Mouse (Mus musculus): ENCODE data around the gene Gatb. TPM values are rescaled to one million over a fixed set of nuclear protein-coding genes. Genes with fewer than 3 reads are reported as not detected.
A peak's percentile ranks its signal among the peaks of the same experiment; 100 is the strongest.

Gene Gatb
- total RNA-seq, 2 experiments from 2014 or later = 17.4 to 19.6 TPM

GRCm38 (mm10) chr3:85573216-85573863, 579 bp upstream of the Gatb start:
- peak overlapping the region; percentile 82 for H3K4me3 ChIP-seq
- DNase-seq = no peak
- no peak for TF ChIP-seq CTCF (IDR thresholded peaks at IDR 0.05)
- intact Hi-C loops (cut with DNase I) = loop anchor here (1.0 to 10.0 kb wide), 4 partner anchors 289 to 651 kb away; partner anchors contain the start of gene Rps3a1
- H3K27ac ChIP-seq = peak overlapping the region; percentile 92

- DNase-seq = no peak
- no peak for TF ChIP-seq CTCF (IDR thresholded peaks at IDR 0.05)
- intact Hi-C loops (cut with DNase I) = no loop called here
- Histone ChIP-seq H3K27ac (no peak overlapping the region), H3K4me3 (no peak overlapping the region)
Observed at GRCm38 (mm10) chr3:85582726-85583125, 8.8 kb downstream of the Gatb start.

GRCm38 (mm10) chr3:85583194-85583593, 9.3 kb downstream of the Gatb start:
- TF ChIP-seq CTCF (IDR thresholded peaks at IDR 0.05) = no peak
- intact Hi-C loops (cut with DNase I) = no loop called here
- H3K4me3 ChIP-seq = no peak overlapping the region

GRCm38 (mm10) chr3:85584966-85585365, 11.0 kb downstream of the Gatb start:
- no peak for TF ChIP-seq CTCF (IDR thresholded peaks at IDR 0.05)
- intact Hi-C loops (cut with DNase I) = no loop called here

More at GRCm38 (mm10) chr3:85583194-85583593, 9.3 kb downstream of the Gatb start:
- no peak overlapping the region for H3K27ac ChIP-seq
- no peak for DNase-seq

GRCm38 (mm10) chr3:85588701-85589100, 14.8 kb downstream of the Gatb start:
- no peak overlapping the region for H3K4me3 ChIP-seq
- no peak overlapping the region for H3K27ac ChIP-seq
- TF ChIP-seq CTCF (IDR thresholded peaks at IDR 0.05) = no peak
- intact Hi-C loops (cut with DNase I) = no loop called here
- no peak for DNase-seq

More at GRCm38 (mm10) chr3:85584966-85585365, 11.0 kb downstream of the Gatb start:
- Histone ChIP-seq H3K4me3 (no peak overlapping the region), H3K27ac (no peak overlapping the region)
- DNase-seq = no peak

- Histone ChIP-seq H3K4me3 (no peak overlapping the region), H3K27ac (no peak overlapping the region)
- no peak for TF ChIP-seq CTCF (IDR thresholded peaks at IDR 0.05)
- intact Hi-C loops (cut with DNase I) = no loop called here
- DNase-seq = no peak
Observed at GRCm38 (mm10) chr3:85590090-85590754, 16.3 kb downstream of the Gatb start.

- no peak for TF ChIP-seq CTCF (IDR thresholded peaks at IDR 0.05)
- no peak for DNase-seq
- H3K4me3 ChIP-seq = no peak overlapping the region
- H3K27ac ChIP-seq = no peak overlapping the region
- intact Hi-C loops (cut with DNase I) = no loop called here
Observed at GRCm38 (mm10) chr3:85592067-85592466, 18.1 kb downstream of the Gatb start.

- TF ChIP-seq CTCF (IDR thresholded peaks at IDR 0.05) = no peak
- no peak for DNase-seq
- H3K4me3 ChIP-seq = no peak overlapping the region
- intact Hi-C loops (cut with DNase I) = no loop called here
- H3K27ac ChIP-seq = no peak overlapping the region
Observed at GRCm38 (mm10) chr3:85592640-85593252, 18.8 kb downstream of the Gatb start.

GRCm38 (mm10) chr3:85594452-85594851, 20.5 kb downstream of the Gatb start:
- Histone ChIP-seq H3K4me3 (no peak overlapping the region), H3K27ac (no peak overlapping the region)
- DNase-seq = no peak
- intact Hi-C loops (cut with DNase I) = no loop called here
- no peak for TF ChIP-seq CTCF (IDR thresholded peaks at IDR 0.05)

GRCm38 (mm10) chr3:85599526-85599925, 25.6 kb downstream of the Gatb start:
- no peak for DNase-seq
- Histone ChIP-seq H3K4me3 (no peak overlapping the region), H3K27ac (no peak overlapping the region)
- intact Hi-C loops (cut with DNase I) = no loop called here
- no peak for TF ChIP-seq CTCF (IDR thresholded peaks at IDR 0.05)

GRCm38 (mm10) chr3:85601841-85602305, 28.0 kb downstream of the Gatb start:
- TF ChIP-seq CTCF (IDR thresholded peaks at IDR 0.05) = no peak
- no peak overlapping the region for H3K4me3 ChIP-seq
- intact Hi-C loops (cut with DNase I) = no loop called here
- DNase-seq = no peak
- no peak overlapping the region for H3K27ac ChIP-seq

- peak overlapping the region; percentile 13 for H3K4me3 ChIP-seq
- intact Hi-C loops (cut with DNase I) = no loop called here
- no peak for DNase-seq
- TF ChIP-seq CTCF (IDR thresholded peaks at IDR 0.05) = no peak
- H3K27ac ChIP-seq = peak overlapping the region; percentile 50; the same call in 1 of the 2 replicates
Observed at GRCm38 (mm10) chr3:85603811-85604210, 29.9 kb downstream of the Gatb start.

GRCm38 (mm10) chr3:85606912-85607311, 33.0 kb downstream of the Gatb start:
- no peak for DNase-seq
- Histone ChIP-seq H3K27ac (no peak overlapping the region), H3K4me3 (no peak overlapping the region)
- no peak for TF ChIP-seq CTCF (IDR thresholded peaks at IDR 0.05)
- intact Hi-C loops (cut with DNase I) = no loop called here

Measured in gastrocnemius, adult 2 months (tissue).